Mouse (Mus musculus) ZHBTc4 (cell line): ENCODE measurements around the gene Stk25.
"Not testable (repeated sequence)": the region's sequence is repeated elsewhere in the genome, so short reads cannot be mapped to it uniquely, and the experiment has no call there.

Experiments used
- DNase-seq: peaks from one replicate; pipeline ENCODE4 v3.0.0-alpha.2; 2011; ENCODE audit warnings: low read depth, low spot score

Stk25 gene

GRCm38 (mm10) chr1:93658559-93658958 is at the start of gene Stk25:
Gene Stk25 (minus strand): TSS chr1:93658659.
- DNase-seq = not testable (repeated sequence)

GRCm38 (mm10) chr1:93705389-93705788 is 46.9 kb upstream of the Stk25 start:
- DNase-seq = peak; percentile 77

GRCm38 (mm10) chr1:93704341-93704740 is 45.9 kb upstream of the Stk25 start:
- DNase-seq = no peak

GRCm38 (mm10) chr1:93703472-93704048 is 45.1 kb upstream of the Stk25 start:
- DNase-seq = no peak

GRCm38 (mm10) chr1:93702106-93702505 is 43.6 kb upstream of the Stk25 start:
- DNase-seq = no peak

- DNase-seq = no peak
These were observed 40.7 kb upstream of the Stk25 start for GRCm38 (mm10) chr1:93699159-93699558.

GRCm38 (mm10) chr1:93697317-93697716 is 38.9 kb upstream of the Stk25 start:
- no peak for DNase-seq

- no peak for DNase-seq
These were observed 36.5 kb upstream of the Stk25 start for GRCm38 (mm10) chr1:93694966-93695365.

- no peak for DNase-seq
These were observed 35.5 kb upstream of the Stk25 start for GRCm38 (mm10) chr1:93693943-93694342.

- DNase-seq = no peak
These were observed 35.0 kb upstream of the Stk25 start for GRCm38 (mm10) chr1:93693502-93693901.

- DNase-seq = no peak
These were observed 34.3 kb upstream of the Stk25 start for GRCm38 (mm10) chr1:93692773-93693172.

GRCm38 (mm10) chr1:93691786-93692357 is 33.4 kb upstream of the Stk25 start:
- DNase-seq = no peak

- no peak for DNase-seq
These were observed 32.6 kb upstream of the Stk25 start for GRCm38 (mm10) chr1:93691106-93691505.

- DNase-seq = no peak
These were observed 31.5 kb upstream of the Stk25 start for GRCm38 (mm10) chr1:93689901-93690496.

GRCm38 (mm10) chr1:93688154-93688553 is 29.7 kb upstream of the Stk25 start:
- DNase-seq = no peak

- no peak for DNase-seq
These were observed 28.5 kb upstream of the Stk25 start for GRCm38 (mm10) chr1:93686961-93687320.

GRCm38 (mm10) chr1:93686245-93686960 is 27.9 kb upstream of the Stk25 start:
- peak; percentile 93 for DNase-seq

- DNase-seq = peak; percentile 87
These were observed 27.2 kb upstream of the Stk25 start, which contains the start of gene Bok for GRCm38 (mm10) chr1:93685401-93686244. Gene Bok (plus strand): TSS chr1:93685660.

GRCm38 (mm10) chr1:93679889-93680568 is 21.6 kb upstream of the Stk25 start:
- DNase-seq = peak; percentile 43

GRCm38 (mm10) chr1:93678386-93678785 is 19.9 kb upstream of the Stk25 start:
- DNase-seq = no peak

GRCm38 (mm10) chr1:93672682-93673081 is 14.2 kb upstream of the Stk25 start:
- peak; percentile 73 for DNase-seq
